Mouse (Mus musculus) ZHBTc4 (cell line): ENCODE measurements around the gene H2-T23.

ENCODE experiments used
- DNase-seq: peaks from one replicate; pipeline ENCODE4 v3.0.0-alpha.2; 2011; ENCODE audit warnings: low read depth, low spot score

The H2-T23 gene

GRCm38 (mm10) chr17:35994175-35994878 lies 38.3 kb downstream of the H2-T23 start:
- DNase-seq, result peak; percentile 81

DNA sequence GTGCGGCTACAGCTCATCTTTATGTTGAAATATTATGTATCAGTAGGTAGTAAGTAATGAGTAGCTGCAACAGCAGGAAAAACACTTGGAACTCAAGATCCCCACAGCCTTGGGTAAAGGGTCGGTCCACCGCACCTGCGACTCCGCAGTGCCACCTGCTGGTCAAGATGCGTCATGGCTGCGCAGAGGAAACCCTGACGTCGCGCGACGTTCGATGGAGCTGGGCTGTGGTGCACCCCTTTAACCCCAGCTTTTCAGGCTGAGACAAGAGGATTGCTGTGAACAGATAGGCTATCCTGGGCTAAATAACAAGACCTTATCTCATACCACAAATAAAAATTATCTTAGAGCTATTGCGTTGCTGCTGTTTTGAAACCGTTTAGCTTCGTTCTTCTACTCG lies 39.0 kb downstream of the H2-T23 start:
- DNase-seq, result peak; percentile 90

DNA sequence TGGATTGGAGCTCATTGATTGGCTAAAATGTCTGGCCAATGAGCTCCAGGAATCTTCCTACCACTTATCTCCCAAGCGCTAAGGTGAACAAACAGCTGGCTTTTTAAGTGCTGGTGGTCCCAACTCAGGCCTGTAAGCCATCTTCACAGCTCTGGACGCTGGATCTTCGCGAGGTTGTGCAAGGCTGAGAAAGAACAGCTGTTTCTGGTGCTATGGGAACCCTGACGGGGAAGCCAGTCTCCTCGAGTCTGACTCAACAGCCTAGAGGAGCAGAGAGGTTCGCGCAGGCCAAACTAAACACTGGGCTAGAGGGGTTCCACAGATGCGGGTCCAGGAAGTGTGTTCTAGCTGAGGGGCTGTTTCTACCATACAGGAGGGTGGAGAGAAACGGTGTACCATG lies 40.9 kb downstream of the H2-T23 start:
- no peak for DNase-seq

GRCm38 (mm10) chr17:35981776-35982175 lies 50.9 kb downstream of the H2-T23 start:
- peak; percentile 83 for DNase-seq

GRCm38 (mm10) chr17:35980363-35980754 lies 52.3 kb downstream of the H2-T23 start:
- DNase-seq, result peak; percentile 56
